Mouse (Mus musculus): ENCODE data around the gene Adgrl3. TPM values are rescaled to one million over a fixed set of nuclear protein-coding genes. Genes with fewer than 3 reads are reported as not detected.

Adgrl3 gene
- polyA plus RNA-seq, 1 experiment, result 15.8 TPM

- Histone ChIP-seq H3ac (ENCODE audit: control insufficient read depth, insufficient read length) (no peak overlapping the region), H3K36me3 (ENCODE audit: control insufficient read depth, insufficient read depth) (no peaks in the 10 kb centered on the region), H3K79me2 (ENCODE audit: control insufficient read depth, insufficient read depth) (no peaks in the 10 kb centered on the region), H3K27me3 (ENCODE audit: control insufficient read depth, insufficient read depth, insufficient read length) (no peaks in the 10 kb centered on the region), H3K4me3 (no peak overlapping the region), H3K4me2 (ENCODE audit: low read depth) (no peak overlapping the region)
- TF ChIP-seq TCF3 (IDR thresholded peaks at IDR 0.05; ENCODE audit: insufficient read length, low read depth) (no peak), MYOG (IDR thresholded peaks at IDR 0.05; ENCODE audit: control insufficient read depth in 1 of 3, insufficient read depth in 1 of 3, insufficient read length in 2 of 3, low read depth in 2 of 3) (no peak), CEBPB (IDR thresholded peaks at IDR 0.05; ENCODE audit: insufficient read depth, poor library complexity, severe bottlenecking) (no peak), USF1 (IDR thresholded peaks at IDR 0.05; ENCODE audit: low read depth) (no peak), POLR2AphosphoS2 (IDR thresholded peaks at IDR 0.05; ENCODE audit: insufficient read length, low read depth) (no peak), E2F4 (IDR thresholded peaks at IDR 0.05; ENCODE audit: insufficient read depth) (no peak), MYOD1 (IDR thresholded peaks at IDR 0.05; ENCODE audit: control insufficient read depth in 1 of 3, insufficient read length in 2 of 3, low read depth in 2 of 3) (no peak), REST (IDR thresholded peaks at IDR 0.05; ENCODE audit: insufficient read depth, insufficient read length) (no peak), MAX (IDR thresholded peaks at IDR 0.05; ENCODE audit: low read depth) (no peak), SRF (IDR thresholded peaks at IDR 0.05; ENCODE audit: control insufficient read depth, insufficient read length, low read depth) (no peak), TCF12 (IDR thresholded peaks at IDR 0.05; ENCODE audit: insufficient read depth, poor library complexity, severe bottlenecking) (no peak), POLR2A (IDR thresholded peaks at IDR 0.05; ENCODE audit: insufficient read length, low read depth) (no peak)
Observed at GRCm38 (mm10) chr5:81321276-81321934, 301.5 kb downstream of the Adgrl3 start.

GRCm38 (mm10) chr5:81322064-81322463, 302.1 kb downstream of the Adgrl3 start:
- Histone ChIP-seq H3ac (ENCODE audit: control insufficient read depth, insufficient read length) (no peak overlapping the region), H3K4me3 (no peak overlapping the region), H3K27me3 (ENCODE audit: control insufficient read depth, insufficient read depth, insufficient read length) (no peaks in the 10 kb centered on the region), H3K4me2 (ENCODE audit: low read depth) (no peak overlapping the region), H3K79me2 (ENCODE audit: control insufficient read depth, insufficient read depth) (no peaks in the 10 kb centered on the region), H3K36me3 (ENCODE audit: control insufficient read depth, insufficient read depth) (no peaks in the 10 kb centered on the region)
- no peak for TF ChIP-seq TCF12 (IDR thresholded peaks at IDR 0.05; ENCODE audit: insufficient read depth, poor library complexity, severe bottlenecking)
- no peak for TF ChIP-seq MYOD1 (IDR thresholded peaks at IDR 0.05; ENCODE audit: control insufficient read depth in 1 of 3, insufficient read length in 2 of 3, low read depth in 2 of 3)
- no peak for TF ChIP-seq TCF3 (IDR thresholded peaks at IDR 0.05; ENCODE audit: insufficient read length, low read depth)
- TF ChIP-seq REST (IDR thresholded peaks at IDR 0.05; ENCODE audit: insufficient read depth, insufficient read length), result no peak
- TF ChIP-seq MAX (IDR thresholded peaks at IDR 0.05; ENCODE audit: low read depth), result no peak
- no peak for TF ChIP-seq SRF (IDR thresholded peaks at IDR 0.05; ENCODE audit: control insufficient read depth, insufficient read length, low read depth)
- TF ChIP-seq POLR2A (IDR thresholded peaks at IDR 0.05; ENCODE audit: insufficient read length, low read depth), result no peak
- TF ChIP-seq MYOG (IDR thresholded peaks at IDR 0.05; ENCODE audit: control insufficient read depth in 1 of 3, insufficient read depth in 1 of 3, insufficient read length in 2 of 3, low read depth in 2 of 3), result no peak
- no peak for TF ChIP-seq USF1 (IDR thresholded peaks at IDR 0.05; ENCODE audit: low read depth)
- no peak for TF ChIP-seq CEBPB (IDR thresholded peaks at IDR 0.05; ENCODE audit: insufficient read depth, poor library complexity, severe bottlenecking)
- no peak for TF ChIP-seq POLR2AphosphoS2 (IDR thresholded peaks at IDR 0.05; ENCODE audit: insufficient read length, low read depth)
- no peak for TF ChIP-seq E2F4 (IDR thresholded peaks at IDR 0.05; ENCODE audit: insufficient read depth)

- H3K27me3 ChIP-seq (ENCODE audit: control insufficient read depth, insufficient read depth, insufficient read length), result no peaks in the 10 kb centered on the region
- H3K79me2 ChIP-seq (ENCODE audit: control insufficient read depth, insufficient read depth), result no peaks in the 10 kb centered on the region
- no peak overlapping the region for H3K4me2 ChIP-seq (ENCODE audit: low read depth)
- no peak overlapping the region for H3ac ChIP-seq (ENCODE audit: control insufficient read depth, insufficient read length)
- no peak overlapping the region for H3K4me3 ChIP-seq
- H3K36me3 ChIP-seq (ENCODE audit: control insufficient read depth, insufficient read depth), result peaks cover 6% of the 10 kb centered on the region
- TF ChIP-seq E2F4 (IDR thresholded peaks at IDR 0.05; ENCODE audit: insufficient read depth) (no peak), POLR2AphosphoS2 (IDR thresholded peaks at IDR 0.05; ENCODE audit: insufficient read length, low read depth) (no peak), MAX (IDR thresholded peaks at IDR 0.05; ENCODE audit: low read depth) (no peak), TCF12 (IDR thresholded peaks at IDR 0.05; ENCODE audit: insufficient read depth, poor library complexity, severe bottlenecking) (no peak), TCF3 (IDR thresholded peaks at IDR 0.05; ENCODE audit: insufficient read length, low read depth) (no peak), CEBPB (IDR thresholded peaks at IDR 0.05; ENCODE audit: insufficient read depth, poor library complexity, severe bottlenecking) (no peak), MYOG (IDR thresholded peaks at IDR 0.05; ENCODE audit: control insufficient read depth in 1 of 3, insufficient read depth in 1 of 3, insufficient read length in 2 of 3, low read depth in 2 of 3) (no peak)
Observed at GRCm38 (mm10) chr5:81326916-81327315, 307.0 kb downstream of the Adgrl3 start.

GRCm38 (mm10) chr5:81327392-81327791, 307.5 kb downstream of the Adgrl3 start:
- no peaks in the 10 kb centered on the region for H3K27me3 ChIP-seq (ENCODE audit: control insufficient read depth, insufficient read depth, insufficient read length)
- no peak overlapping the region for H3K4me2 ChIP-seq (ENCODE audit: low read depth)
- TF ChIP-seq POLR2A (IDR thresholded peaks at IDR 0.05; ENCODE audit: insufficient read length, low read depth) (no peak), CEBPB (IDR thresholded peaks at IDR 0.05; ENCODE audit: insufficient read depth, poor library complexity, severe bottlenecking) (no peak), USF1 (IDR thresholded peaks at IDR 0.05; ENCODE audit: low read depth) (no peak), SRF (IDR thresholded peaks at IDR 0.05; ENCODE audit: control insufficient read depth, insufficient read length, low read depth) (no peak)
- H3ac ChIP-seq (ENCODE audit: control insufficient read depth, insufficient read length), result no peak overlapping the region
- no peak overlapping the region for H3K4me3 ChIP-seq
- no peaks in the 10 kb centered on the region for H3K79me2 ChIP-seq (ENCODE audit: control insufficient read depth, insufficient read depth)
- H3K36me3 ChIP-seq (ENCODE audit: control insufficient read depth, insufficient read depth), result peaks cover 6% of the 10 kb centered on the region

GRCm38 (mm10) chr5:81329571-81329971, 309.6 kb downstream of the Adgrl3 start:
- Histone ChIP-seq H3K36me3 (ENCODE audit: control insufficient read depth, insufficient read depth) (peaks cover 6% of the 10 kb centered on the region), H3ac (ENCODE audit: control insufficient read depth, insufficient read length) (no peak overlapping the region), H3K27me3 (ENCODE audit: control insufficient read depth, insufficient read depth, insufficient read length) (no peaks in the 10 kb centered on the region), H3K79me2 (ENCODE audit: control insufficient read depth, insufficient read depth) (no peaks in the 10 kb centered on the region), H3K4me3 (no peak overlapping the region), H3K4me2 (ENCODE audit: low read depth) (no peak overlapping the region)
- no peak for TF ChIP-seq REST (IDR thresholded peaks at IDR 0.05; ENCODE audit: insufficient read depth, insufficient read length)
